Mouse (Mus musculus) T-helper 1 cell (primary cell): ENCODE measurements around the gene Ltc4s.

ENCODE experiments used
- in situ Hi-C: fragments of 300-600 bp; cut with MboI, MseI; formaldehyde crosslinking; loops from one replicate; pipeline ENCODE4 v1.15.1; 2025; ENCODE audit warnings: high pct_unique_total_duplicates

Gene Ltc4s

DNA sequence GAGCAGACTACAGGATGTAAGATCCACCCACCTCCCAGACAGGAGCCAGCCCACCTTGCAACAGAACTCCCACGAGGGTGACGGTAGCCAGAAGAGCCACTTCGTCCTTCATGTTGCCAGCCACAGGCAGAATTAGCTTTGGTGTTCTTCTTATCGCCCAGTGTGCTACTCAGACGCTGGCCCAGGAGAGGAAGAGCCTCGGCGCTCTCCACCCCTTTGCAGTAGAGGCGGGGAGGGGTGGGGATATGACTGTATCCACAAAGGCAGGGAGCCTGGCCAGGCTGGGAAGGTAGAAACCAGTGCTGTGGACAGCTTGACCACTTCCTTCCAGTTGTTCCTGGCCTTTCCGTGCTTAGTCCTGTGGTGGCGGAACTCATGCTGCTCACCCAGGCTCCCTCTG, at the start of gene Ltc4s:
Gene Ltc4s, minus strand, starts transcription at position 293 of the 400 bp plus-strand sequence.
- in situ Hi-C loops, result no loop called here

DNA sequence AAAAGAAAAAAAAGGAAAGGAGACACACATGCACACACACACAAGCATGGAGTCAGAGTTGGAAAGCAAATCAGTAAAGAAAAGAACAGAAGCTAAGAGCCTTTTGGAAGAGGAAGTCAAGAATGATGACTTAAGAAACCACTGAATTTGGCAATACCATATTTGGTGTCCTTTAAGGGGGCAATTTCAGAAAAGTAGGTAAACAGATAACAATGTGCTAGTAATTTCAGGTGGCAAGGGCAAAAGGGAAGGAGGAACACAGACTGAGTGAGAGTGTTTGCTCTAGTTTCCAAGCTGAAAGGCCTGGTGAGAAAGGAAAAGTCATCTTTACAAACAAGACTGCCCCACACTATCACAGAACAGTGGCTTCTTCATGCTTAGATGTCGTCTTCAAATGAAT, 48.0 kb upstream of the Ltc4s start:
- in situ Hi-C loops, result no loop called here

DNA sequence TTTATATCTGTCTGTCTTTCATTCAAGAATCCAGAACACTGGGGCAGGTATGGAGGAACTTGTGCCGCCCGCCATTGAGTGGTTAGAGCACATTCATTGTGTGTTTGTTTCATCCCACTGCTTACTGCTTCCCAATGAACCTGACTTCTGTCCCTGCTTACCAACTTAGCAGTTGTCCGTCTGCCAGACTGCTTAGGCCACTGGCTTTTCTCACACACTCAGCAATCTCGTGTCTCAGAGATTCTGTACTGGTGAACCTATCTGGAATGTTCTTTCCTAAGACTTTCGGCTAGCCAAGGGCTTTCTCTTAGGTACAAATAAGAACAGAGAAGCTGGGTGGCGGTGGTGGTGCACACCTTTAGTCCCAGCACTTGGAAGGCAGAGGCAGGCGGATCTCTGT, 47.3 kb upstream of the Ltc4s start:
- in situ Hi-C loops, result no loop called here

DNA sequence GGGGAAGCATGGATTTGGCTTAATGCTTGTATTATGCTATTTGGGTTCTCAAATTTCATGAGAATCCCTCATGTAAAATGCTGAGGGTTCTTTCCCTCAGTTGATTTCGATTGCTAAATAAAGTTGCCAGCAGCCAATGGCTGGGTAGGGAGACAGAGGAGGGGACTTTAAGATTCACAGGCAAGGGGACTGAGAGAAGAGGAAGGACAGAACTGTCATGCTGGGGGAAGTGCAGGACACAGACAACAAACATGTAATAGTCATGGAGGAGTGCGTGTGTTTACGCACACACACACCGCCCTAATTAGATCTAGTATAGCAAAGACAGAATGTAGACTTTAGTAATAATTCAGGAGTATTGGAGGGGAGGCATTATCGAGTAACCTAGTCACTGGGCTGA, 46.8 kb upstream of the Ltc4s start:
- in situ Hi-C loops, result no loop called here

DNA sequence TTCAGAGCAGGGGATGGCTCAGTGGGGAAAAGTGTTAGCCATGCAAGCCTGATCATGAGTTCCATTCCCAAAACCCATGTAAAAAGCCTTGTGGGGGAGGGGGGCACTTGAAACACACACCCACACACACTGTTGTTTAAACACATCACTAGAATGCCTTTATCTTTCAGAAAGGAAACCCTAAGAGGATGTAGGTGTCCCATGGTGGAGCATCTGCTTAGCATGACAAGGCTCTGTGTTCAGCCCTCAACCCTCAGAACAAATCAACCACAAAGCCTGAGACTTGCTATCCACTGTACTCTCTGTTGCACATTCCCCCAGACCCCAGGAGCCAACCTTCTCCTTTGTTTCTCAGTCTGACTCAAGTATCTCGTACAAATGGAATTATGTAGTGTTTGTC, 41.6 kb upstream of the Ltc4s start:
- in situ Hi-C loops, result no loop called here

DNA sequence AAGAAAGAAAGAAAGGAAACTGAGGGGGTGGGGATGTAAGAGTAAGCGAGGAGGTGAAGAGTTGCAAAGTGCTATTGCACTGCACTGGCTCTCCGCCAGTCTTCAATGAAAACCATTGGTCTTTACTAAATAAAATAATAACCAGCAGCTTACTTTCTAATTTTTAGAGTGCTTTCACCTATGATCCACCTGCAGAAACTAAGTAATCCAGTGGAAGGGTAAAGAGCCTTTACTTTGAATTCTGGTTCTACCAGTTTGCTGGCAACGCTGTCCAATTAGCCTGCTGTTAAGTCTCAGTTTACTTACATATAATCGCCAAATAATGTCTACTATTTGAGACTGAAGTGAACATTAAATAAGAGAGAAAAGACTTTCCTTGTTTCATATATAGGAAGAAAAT, 40.6 kb upstream of the Ltc4s start:
- in situ Hi-C loops, result loop anchor here (10.0 kb wide), 1 partner anchor 666 kb away; the partner anchor contains the start of gene 4933414I15Rik

DNA sequence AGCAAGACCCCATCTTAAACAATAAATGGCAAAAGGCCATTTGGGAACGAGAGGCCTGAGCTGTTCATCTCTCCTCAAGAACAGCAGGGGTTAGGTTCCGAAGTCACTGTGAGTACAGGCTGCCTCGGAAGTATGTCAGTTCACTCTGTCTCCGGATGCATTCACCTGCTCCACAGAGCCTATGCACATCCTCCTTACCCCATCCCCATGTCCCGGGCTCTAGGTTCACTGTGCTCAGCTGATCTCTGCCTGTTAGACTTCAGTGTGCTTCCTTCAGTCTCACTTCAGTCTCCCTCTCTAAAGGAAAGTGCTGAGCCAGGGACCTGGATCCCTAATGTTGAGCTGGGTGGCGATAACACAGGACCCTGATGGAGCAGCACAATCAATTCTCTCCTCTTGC, 39.3 kb upstream of the Ltc4s start:
- in situ Hi-C loops, result loop anchor here (10.0 kb wide), 1 partner anchor 667 kb away; the partner anchor contains the start of gene 4933414I15Rik

DNA sequence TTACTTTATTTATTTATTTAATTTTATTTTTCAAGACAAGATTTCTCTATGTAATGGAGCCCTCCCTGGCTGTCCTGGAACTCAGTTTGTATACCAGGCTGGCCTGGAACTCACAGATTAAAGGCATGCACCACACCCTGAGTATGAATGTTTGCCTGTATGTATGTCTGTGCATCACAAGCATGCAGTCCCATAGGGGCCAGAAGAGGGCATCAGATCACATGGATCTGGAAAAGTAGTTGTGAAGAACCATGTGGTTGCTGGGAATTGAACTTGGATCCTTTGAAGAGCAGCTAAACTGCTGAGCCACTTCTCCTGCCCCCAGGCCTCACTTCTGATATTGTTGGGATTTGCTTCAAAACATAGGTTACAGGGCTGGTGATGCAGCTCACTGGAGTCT, 38.6 kb upstream of the Ltc4s start:
- in situ Hi-C loops, result loop anchor here (10.0 kb wide), 1 partner anchor 668 kb away; the partner anchor contains the start of gene 4933414I15Rik

DNA sequence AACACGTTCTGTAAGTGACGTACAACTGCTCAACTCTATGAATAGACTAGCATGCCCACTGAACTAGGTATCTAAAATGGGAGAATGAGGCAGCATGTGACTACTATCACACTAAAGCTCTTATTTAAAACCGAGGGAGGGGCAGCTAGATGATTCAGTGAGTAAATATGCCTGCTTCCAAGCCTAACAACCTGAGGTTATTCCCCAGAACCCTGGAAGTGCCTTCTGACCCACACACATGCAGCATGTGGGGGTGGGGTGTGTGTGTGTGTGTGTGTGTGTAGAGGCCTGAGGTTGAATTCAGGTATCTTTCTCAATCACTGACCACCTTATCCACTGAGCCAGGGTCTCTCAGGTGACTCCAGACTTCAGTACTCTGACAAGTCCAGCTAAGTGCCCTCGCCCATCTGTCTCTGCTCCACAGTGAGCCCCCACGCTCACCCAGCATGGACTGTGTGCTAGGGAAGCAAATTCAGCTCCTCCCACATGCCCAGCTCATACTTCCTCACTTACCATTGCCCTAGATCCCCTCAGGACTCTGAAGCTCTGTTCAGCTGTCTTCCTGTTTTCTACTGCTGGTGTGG, 37.2 kb upstream of the Ltc4s start:
- in situ Hi-C loops, result loop anchor here (10.0 kb wide), 1 partner anchor 669 kb away; the partner anchor contains the start of gene 4933414I15Rik

DNA sequence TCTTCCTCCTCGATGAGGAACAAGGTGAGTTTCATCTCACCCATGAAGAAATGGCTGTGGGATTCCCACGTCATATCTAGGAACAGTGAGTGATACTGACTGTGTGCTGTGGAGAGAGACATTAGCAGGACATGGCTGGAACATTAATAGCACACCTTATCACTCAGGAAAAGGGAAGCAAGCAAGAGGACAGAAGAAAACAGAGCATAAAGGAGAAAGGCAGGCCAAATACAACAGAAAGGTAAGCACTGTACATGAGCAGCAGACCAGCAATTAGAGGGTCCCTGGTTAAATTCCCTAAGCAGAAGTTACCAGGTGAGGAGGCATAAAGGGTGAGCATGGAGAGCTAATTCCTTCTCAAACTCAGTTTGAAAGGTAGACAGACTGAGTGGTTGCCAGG, 36.7 kb upstream of the Ltc4s start:
- in situ Hi-C loops, result loop anchor here (10.0 kb wide), 1 partner anchor 670 kb away; the partner anchor contains the start of gene 4933414I15Rik

DNA sequence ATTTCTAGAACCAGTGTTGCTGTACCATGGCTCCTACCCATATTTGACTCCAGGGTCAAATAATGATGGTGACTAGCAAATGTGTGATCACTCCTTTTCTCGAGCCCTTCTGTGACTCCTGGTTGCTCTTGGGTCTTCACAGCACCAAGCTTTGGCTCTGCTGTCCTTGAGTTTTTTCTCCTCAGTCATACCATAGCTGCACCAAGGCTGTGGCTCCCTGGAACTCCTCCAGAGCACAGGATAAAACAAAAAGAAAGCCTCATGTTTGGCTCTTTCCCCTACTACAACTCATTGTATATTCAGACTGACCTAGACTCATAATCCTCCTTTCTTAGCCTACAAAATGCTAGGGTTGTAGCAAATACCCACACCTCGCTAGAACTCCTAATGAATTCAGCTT, 34.4 kb upstream of the Ltc4s start:
- in situ Hi-C loops, result loop anchor here (10.0 kb wide), 1 partner anchor 672 kb away; the partner anchor contains the start of gene 4933414I15Rik

DNA sequence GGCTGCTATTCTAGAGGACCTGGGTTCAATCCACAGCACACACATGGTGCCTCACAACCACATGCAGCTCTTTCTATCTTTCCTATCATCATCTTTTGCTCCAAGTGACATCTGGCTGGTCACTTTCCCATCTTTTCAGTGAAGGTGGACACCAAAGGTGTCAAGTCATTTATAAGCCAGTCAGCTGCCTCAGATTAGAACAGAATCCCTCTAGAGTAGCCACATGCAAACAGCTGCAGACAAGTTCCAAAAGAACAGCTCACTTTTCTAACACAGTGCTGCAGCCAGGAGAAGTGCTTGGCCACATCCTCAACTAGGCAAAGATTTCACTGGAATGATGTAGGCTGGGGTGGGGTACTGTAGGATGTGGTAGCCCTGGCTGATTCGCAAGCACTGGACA, 31.5 kb upstream of the Ltc4s start:
- in situ Hi-C loops, result loop anchor here (10.0 kb wide), 1 partner anchor 675 kb away; the partner anchor contains the start of gene 4933414I15Rik

DNA sequence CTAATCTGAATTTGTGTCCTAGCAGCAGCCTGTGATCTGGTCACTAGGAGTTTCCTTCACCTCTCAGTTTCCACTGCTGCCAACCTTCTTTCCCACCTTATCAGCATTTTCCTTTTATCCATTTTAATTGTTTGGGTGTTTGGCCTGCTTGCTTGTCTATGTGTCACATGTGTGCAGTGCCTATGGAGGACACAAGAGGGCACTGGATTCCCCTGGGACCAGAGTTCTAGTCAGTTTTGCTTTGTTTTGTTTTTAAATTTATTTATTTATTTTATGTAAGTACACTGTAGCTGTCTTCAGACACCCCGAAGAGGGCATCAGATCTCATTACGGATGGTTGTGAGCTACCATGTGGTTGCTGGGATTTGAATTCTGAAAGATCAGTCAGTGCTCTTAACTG, 30.7 kb upstream of the Ltc4s start:
- in situ Hi-C loops, result no loop called here

DNA sequence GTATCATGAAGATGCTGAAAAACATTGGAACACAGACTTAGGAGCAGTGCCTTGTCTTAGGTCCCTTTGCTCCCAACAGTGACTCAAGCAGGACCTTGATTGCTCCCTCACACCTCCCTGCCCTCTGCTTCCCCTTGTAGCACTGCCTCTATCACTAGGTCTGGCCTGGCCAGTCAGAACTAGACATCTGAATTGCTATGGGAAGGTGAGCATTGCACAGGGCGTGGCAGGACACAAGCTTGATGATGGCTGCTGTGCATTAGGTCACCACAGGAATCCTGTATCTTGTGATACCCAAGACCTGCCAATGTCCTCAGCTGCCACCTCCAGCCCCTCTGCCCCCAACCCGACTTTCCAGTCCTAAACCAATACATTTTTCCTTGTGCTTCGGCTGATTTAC, 28.6 kb upstream of the Ltc4s start:
- in situ Hi-C loops, result no loop called here

DNA sequence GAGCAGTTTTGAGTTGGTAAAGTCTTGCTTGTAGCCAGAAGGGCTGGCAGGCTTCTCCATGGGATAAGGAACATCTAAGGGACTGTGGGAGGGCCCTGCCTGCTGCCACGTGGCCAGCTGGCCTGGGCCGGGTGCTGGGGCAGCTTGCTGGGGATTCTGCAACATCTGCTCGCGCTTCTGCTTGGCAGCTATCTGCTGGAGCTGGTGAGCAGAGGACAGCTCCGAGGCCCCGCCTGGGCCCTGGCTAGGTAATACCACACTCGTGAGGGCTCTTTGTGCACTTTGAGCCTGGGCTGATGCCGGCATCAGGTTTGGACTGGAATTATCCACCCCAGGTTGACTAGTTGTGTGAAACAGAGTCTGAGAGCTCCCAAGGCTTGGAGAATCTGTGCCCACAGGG, 27.5 kb upstream of the Ltc4s start:
- in situ Hi-C loops, result no loop called here

DNA sequence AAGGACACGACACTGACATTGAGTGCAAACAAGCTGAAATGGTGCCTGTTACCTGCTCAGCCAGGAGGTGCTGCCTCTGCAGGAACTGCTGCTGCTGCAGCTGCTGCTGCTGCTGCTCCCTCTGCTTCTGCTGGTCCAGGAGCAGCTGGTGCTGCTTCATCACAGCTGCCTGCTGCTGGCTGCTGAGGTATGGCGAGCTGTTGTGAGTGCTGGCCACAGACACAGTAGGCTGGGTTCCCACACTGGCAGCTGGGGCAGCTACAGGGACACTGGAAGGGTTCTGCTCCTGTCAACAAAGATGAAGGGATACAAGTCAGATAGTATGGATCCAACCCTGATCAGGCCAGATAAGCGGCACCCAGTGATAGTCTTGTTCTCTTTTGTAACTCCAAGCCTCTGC, 24.8 kb upstream of the Ltc4s start:
- in situ Hi-C loops, result no loop called here

DNA sequence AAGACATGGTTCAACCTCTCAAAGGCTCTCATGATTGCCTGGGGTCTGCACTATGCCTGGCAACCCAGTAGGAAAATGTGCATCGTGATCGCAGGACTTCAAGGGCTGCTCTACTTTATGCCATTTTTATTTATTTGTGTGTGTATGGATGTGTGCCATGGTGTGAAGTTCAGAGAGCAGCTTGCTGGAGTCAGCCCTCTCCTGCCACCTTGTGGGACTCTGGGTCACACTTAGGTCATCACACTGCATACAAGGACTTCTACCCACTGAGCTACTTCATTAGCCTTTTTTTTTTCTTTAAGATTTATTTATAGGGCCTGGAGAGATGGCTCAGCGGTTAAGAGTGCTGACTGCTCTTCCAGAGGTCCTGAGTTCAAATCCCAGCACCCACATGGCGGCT, 23.6 kb upstream of the Ltc4s start:
- in situ Hi-C loops, result no loop called here

DNA sequence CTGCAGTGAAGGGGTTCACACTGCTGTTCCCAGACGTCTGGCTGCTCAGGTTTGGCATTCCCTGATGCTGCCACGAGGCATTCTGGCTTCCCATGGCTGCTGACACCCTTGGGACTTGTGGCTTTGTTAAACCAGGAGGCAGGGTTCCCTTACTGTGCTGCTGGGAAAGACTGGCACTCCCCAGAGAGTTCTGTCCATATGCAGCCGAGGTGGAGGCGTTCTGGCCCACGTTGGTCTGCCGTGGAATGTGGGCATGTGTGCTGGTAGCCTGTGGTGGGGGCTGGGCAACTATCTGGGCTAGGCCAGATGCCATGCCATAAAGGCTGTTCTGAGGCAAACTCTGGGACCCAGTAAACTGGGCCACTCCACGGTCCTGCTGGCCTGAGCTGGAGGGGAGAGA, 19.9 kb upstream of the Ltc4s start:
- in situ Hi-C loops, result no loop called here

DNA sequence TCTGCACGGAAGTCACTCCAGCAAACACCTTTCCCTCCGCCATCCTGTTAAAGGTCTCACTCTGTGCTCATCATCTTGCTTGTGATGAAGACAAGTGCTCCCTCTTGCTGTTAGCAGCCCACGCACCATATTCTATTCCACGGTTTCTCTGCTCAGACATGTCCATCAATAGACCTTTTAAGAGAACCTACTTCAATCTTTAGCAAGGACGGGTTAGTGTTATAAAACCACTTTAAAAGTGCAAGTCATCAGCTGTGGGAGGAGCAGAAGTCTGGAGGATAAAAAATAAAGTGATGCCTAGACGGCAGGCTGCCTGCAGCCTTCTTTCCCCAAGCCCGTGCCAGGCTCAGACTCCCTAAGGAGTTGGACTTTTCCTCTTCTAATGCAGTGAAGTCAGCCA, 18.2 kb upstream of the Ltc4s start:
- in situ Hi-C loops, result no loop called here

DNA sequence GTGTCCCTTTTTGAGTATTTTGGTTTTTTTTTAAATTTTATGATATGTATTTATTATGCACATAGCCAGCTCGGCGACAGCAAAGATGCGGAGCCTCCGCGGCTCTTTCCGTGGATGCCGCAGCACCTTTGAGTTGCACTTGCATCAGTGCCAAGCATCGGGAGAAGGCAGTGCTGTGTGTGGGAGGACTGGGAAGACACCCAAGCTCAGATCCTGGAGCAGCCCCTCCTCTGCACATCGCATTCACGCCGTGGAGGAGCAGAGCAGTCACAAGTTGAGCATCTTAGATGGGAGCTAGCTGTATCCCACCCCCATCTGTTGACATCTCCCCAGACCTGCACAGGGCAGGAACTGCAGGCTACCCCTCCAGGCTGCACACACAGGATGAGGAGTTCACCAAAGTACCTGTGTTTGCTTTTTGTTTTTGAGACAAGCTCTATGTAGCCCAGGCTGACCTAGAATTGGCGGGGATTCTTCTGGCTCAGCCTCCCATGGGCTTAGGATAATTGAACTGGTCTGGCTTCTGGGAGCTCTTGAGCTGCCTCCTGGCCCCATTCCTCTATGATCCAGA, 15.7 kb upstream of the Ltc4s start:
- in situ Hi-C loops, result no loop called here

DNA sequence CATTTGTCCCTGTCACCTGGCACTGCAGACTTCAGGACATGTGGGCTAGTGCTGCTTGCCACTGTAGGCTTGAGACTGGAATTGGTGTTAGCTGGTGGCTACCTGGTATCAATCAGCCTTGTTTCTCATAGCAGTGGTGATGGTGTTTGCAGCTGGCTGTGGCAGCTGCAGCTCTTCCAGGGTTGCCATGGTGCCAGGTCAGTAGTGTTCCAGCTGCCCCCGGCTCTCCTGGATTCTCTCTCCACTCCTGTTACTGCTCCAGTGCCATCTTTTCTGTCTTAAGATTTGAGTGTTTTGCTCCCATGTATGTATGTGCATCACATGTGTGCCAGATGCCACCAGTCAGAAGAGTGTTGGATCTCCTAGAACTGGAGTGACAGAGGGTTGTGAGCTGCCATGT, 15.0 kb upstream of the Ltc4s start:
- in situ Hi-C loops, result no loop called here

DNA sequence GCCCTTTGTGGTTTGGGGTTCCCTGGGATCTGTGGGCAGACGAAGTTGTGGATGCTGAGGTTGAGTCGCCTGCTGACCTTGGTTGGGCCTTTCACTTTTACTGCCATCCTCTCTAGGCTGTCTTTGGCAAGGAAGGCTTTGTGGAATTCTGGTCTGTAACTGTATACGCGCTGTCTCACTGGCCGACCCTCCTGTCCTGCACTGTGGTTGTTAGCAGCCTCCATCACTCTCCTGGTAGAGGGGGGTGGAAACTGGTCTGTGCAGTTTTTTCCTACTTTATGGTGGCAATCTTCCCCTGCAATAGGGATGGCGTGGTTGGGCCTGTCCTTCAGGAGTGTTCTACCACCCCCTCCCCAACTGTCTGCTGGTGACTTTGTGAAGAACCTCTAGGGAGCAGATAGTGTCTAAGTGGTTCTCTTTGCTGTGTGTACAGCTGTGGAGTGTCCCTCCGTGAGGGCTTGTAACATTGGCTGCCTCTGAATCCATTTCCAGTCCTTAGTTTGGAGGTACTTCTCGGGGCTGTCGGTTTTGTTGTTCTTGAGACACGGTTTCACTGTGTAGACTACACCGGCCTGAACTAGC, 14.4 kb upstream of the Ltc4s start:
- in situ Hi-C loops, result no loop called here

DNA sequence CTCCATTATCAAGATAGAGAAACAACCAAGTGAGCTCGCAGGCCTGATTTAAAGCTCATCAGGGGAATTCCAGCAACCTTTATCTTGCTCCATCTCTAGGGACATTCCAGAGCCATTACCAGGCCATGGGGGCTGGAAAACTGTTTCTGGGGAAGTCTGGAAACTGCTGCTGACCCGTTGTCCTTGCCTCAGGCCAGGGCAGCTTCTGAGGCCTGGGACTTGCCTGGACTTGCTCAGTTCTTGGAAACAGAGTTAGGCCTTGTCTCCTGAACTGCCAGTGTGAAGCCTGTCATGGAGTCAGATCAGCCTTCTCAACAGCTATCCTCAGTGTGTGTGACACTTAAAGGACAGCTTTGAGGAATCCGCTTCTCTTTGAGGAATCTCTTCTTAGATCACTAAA, 13.8 kb upstream of the Ltc4s start:
- in situ Hi-C loops, result no loop called here
